Mouse (Mus musculus) erythroblast, embryonic 14.5 days (primary cell): ENCODE results near the gene Atp2b2.

Source experiments
- GATA1 ChIP-seq: IDR thresholded peaks from 2 replicates; pipeline ENCODE4 v1.6.1; 2012; ENCODE audit warnings: low read length, inconsistent platforms, mixed read lengths
- TAL1 ChIP-seq: IDR thresholded peaks from 3 replicates; pipeline ENCODE4 v1.6.1; 2012; ENCODE audit warnings: low read length, inconsistent platforms, mixed read lengths

- TF ChIP-seq TAL1 (no peak), GATA1 (no peak)
Measured at GRCm38 (mm10) chr6:113849819-113850218, 192.6 kb downstream of the Atp2b2 start.
